Comparison of ENCODE assay signal across 8 mouse cellular contexts in the genomic region with DNA sequence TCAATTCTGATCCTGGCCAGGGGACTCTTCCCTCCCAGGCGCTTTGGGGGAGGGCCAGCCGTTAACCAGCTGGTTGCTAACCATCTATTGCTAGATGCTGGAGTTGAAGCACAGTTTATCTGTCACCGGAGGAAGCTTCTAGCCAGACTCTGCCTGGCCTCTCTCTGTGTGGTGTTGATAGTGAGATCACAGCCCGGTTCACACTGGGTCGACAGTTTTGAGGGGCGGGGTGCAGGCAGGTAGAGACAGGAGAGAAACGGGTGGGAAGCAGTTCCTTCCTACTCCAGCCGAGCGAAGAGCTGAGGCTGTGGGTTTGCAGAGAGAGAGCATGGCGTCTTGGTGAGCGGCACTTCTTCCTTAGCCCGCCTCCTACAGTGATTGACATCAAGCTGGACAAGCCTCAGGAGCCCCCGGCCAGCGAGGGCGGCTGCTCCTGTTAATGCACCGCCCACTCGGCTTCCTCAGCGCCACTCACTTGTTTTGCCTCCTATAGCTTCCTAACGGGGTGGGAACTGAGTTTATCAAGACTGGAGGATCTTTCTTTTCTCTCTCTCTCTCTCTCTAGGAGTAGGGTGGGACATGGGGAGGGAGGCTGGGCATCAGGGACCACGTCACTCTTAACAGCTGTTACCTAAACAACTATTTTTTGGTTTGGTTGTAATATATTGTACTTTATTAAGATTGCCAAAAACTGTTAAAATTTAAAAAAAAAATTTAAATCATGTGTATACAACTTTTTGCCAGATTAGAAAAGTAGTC. TPM values are rescaled to one million over a fixed set of nuclear protein-coding genes. Genes with fewer than 3 reads are reported as not detected.
DNase-seq lines count a peak whose midpoint lies in the region; ATAC-seq lines count a peak whose summit lies in the region.

No protein-coding gene starts in this region.

- peak overlapping the region; percentile 26 for H3K4me3 ChIP-seq in forebrain, embryonic 14.5 days (ENCODE audit: low read depth, low read length)
- peak overlapping the region; percentile 46 for H3K4me3 ChIP-seq in lung, embryonic 15.5 days
- H3K4me3 ChIP-seq in neural tube, embryonic 15.5 days (replicated peaks), result peak overlapping the region; percentile 30

- no peaks in the 10 kb centered on the region for H3K27me3 ChIP-seq in forebrain, embryonic 14.5 days (replicated peaks; ENCODE audit: control insufficient read depth, insufficient read depth, low read length)
- H3K27me3 ChIP-seq in lung, embryonic 15.5 days, result no peaks in the 10 kb centered on the region
- H3K27me3 ChIP-seq in neural tube, embryonic 15.5 days (replicated peaks), result no peaks in the 10 kb centered on the region

- no peaks in the 10 kb centered on the region for H3K9me3 ChIP-seq in forebrain, embryonic 14.5 days (replicated peaks; ENCODE audit: control insufficient read depth, low read length)
- H3K9me3 ChIP-seq in lung, embryonic 15.5 days, result no peaks in the 10 kb centered on the region
- H3K9me3 ChIP-seq in neural tube, embryonic 15.5 days (replicated peaks), result no peaks in the 10 kb centered on the region

- H3K4me1 ChIP-seq in forebrain, embryonic 14.5 days (ENCODE audit: control insufficient read depth, insufficient read depth, low read length), result peaks cover 11% of the 10 kb centered on the region
- H3K4me1 ChIP-seq in lung, embryonic 15.5 days, result peaks cover 13% of the 10 kb centered on the region
- peaks cover 13% of the 10 kb centered on the region for H3K4me1 ChIP-seq in neural tube, embryonic 15.5 days

- peak; percentile 87 for ATAC-seq in forebrain, embryonic 14.5 days
- peak; percentile 92 for ATAC-seq in lung, embryonic 15.5 days (ENCODE audit: borderline replicate concordance, extremely low read depth, low FRiP score, low TSS enrichment)
- ATAC-seq in neural tube, embryonic 15.5 days (ENCODE audit: low FRiP score), result peak; percentile 56

- H3K27ac ChIP-seq in forebrain, embryonic 14.5 days (ENCODE audit: low read depth, low read length), result peak overlapping the region; percentile 33; the same call in 1 of the 2 replicates
- H3K27ac ChIP-seq in lung, embryonic 15.5 days, result peak overlapping the region; percentile 68
- peak overlapping the region; percentile 60 for H3K27ac ChIP-seq in neural tube, embryonic 15.5 days (replicated peaks)

- DNase-seq in CD4-positive helper T cell, adult 2 months (ENCODE audit: low read depth, low spot score), result peak; percentile 74
- DNase-seq in adrenal gland, postnatal 36 days, result peak; percentile 80 to 89
- peak; percentile 89 for DNase-seq in forebrain, embryonic 14.5 days (ENCODE audit: low spot score)
- DNase-seq in heart, postnatal 25 days (ENCODE audit: low spot score), result peak; percentile 59
- peak; percentile 86 to 91 for DNase-seq in kidney, postnatal 4 days
- DNase-seq in testis, postnatal 14 days (ENCODE audit: low spot score), result peak; percentile 77

- H3K36me3 ChIP-seq in forebrain, embryonic 14.5 days (ENCODE audit: control insufficient read depth, insufficient read depth, low read length), result peaks cover 24% of the 10 kb centered on the region
- H3K36me3 ChIP-seq in lung, embryonic 15.5 days, result no peaks in the 10 kb centered on the region
- peaks cover 30% of the 10 kb centered on the region for H3K36me3 ChIP-seq in neural tube, embryonic 15.5 days

- H3K9ac ChIP-seq in forebrain, embryonic 14.5 days (ENCODE audit: low read length), result peak overlapping the region; percentile 64
- H3K9ac ChIP-seq in lung, embryonic 15.5 days, result peak overlapping the region; percentile 52
- H3K9ac ChIP-seq in neural tube, embryonic 15.5 days (replicated peaks), result 0 out of 2 replicates have a peak overlapping the region, but pooled peaks have one; percentile 26

- WGBS in forebrain, embryonic 14.5 days, result 6% methylated on average over 20 of the region's 20 CpGs
- 1% methylated on average over 20 of the region's 20 CpGs for WGBS in lung, embryonic 15.5 days
- 5% methylated on average over 20 of the region's 20 CpGs for WGBS in neural tube, embryonic 15.5 days

- H3K4me2 ChIP-seq in forebrain, embryonic 14.5 days (ENCODE audit: low read length), result peak overlapping the region; percentile 56
- peak overlapping the region; percentile 72 for H3K4me2 ChIP-seq in lung, embryonic 15.5 days
- H3K4me2 ChIP-seq in neural tube, embryonic 15.5 days, result peak overlapping the region; percentile 54

- intact Hi-C loops in heart, postnatal 25 days (cut with DNase I), result no loop called here

RNA-seq across cellular contexts. Expression of a gene that starts 21.0 kb away (rescaled TPM):
- 10 to 100 TPM; 44.0 to 49.8 TPM for total RNA-seq in adrenal gland, postnatal 36 days (2021)
- polyA plus RNA-seq in forebrain, embryonic 14.5 days (2014; fragmentation: Nextera tagmentation; extraction: Ambion mirVana), result 55.8 and 61.7 TPM in 2 replicates
- total RNA-seq in heart, postnatal 25 days (2021), result 10 to 100 TPM; 18.0 to 19.4 TPM
- 62.5 and 66.0 TPM in 2 replicates for polyA plus RNA-seq in lung, embryonic 15.5 days (2015; fragmentation: Nextera tagmentation; extraction: Ambion mirVana)
- polyA plus RNA-seq in neural tube, embryonic 15.5 days (2015; fragmentation: Nextera tagmentation; extraction: Ambion mirVana), result 58.5 and 60.9 TPM in 2 replicates

RNA-seq across cellular contexts. Expression of a gene that starts 49.1 kb away (rescaled TPM):
- total RNA-seq in adrenal gland, postnatal 36 days (2021), result 10 to 100 TPM; 13.4 to 17.2 TPM
- 0.63 and 2.7 TPM in 2 replicates for polyA plus RNA-seq in forebrain, embryonic 14.5 days (2014; fragmentation: Nextera tagmentation; extraction: Ambion mirVana)
- total RNA-seq in heart, postnatal 25 days (2021), result 1 to 10 TPM; 6.7 to 8.0 TPM
- 0.49 and 0.84 TPM in 2 replicates for polyA plus RNA-seq in lung, embryonic 15.5 days (2015; fragmentation: Nextera tagmentation; extraction: Ambion mirVana)
- polyA plus RNA-seq in neural tube, embryonic 15.5 days (2015; fragmentation: Nextera tagmentation; extraction: Ambion mirVana), result 0.35 TPM in 1 of 2 replicates, not detected in the other

RNA-seq across cellular contexts. Expression of a gene that starts 49.3 kb away (rescaled TPM):
- 100 to 1,000 TPM in 1 of 2 experiments, 10 to 100 TPM in 1; 98.9 to 215 TPM for total RNA-seq in adrenal gland, postnatal 36 days (2021)
- polyA plus RNA-seq in forebrain, embryonic 14.5 days (2014; fragmentation: Nextera tagmentation; extraction: Ambion mirVana), result 30.0 and 41.3 TPM in 2 replicates
- 10 to 100 TPM; 39.7 to 47.5 TPM for total RNA-seq in heart, postnatal 25 days (2021)
- polyA plus RNA-seq in lung, embryonic 15.5 days (2015; fragmentation: Nextera tagmentation; extraction: Ambion mirVana), result 81.9 and 117 TPM in 2 replicates
- polyA plus RNA-seq in neural tube, embryonic 15.5 days (2015; fragmentation: Nextera tagmentation; extraction: Ambion mirVana), result 38.9 and 52.8 TPM in 2 replicates

Comparison
In these comparisons a context has a peak if more than half of its experiments do, and no peak if none do; other contexts are left out.
1. Peak in every context shown above with its lines: DNase-seq, ATAC-seq, H3K4me3 ChIP-seq and H3K27ac ChIP-seq.